Mouse (Mus musculus) liver, embryonic 13.5 days (tissue): Measurements from ENCODE around the gene Unc5cl. TPM values are rescaled to one million over a fixed set of nuclear protein-coding genes. Genes with fewer than 3 reads are reported as not detected.
"Not testable (repeated sequence)": the region's sequence is repeated elsewhere in the genome, so short reads cannot be mapped to it uniquely, and the experiment has no call there.

Source experiments
- ATAC-seq: fragments of 200-750 bp; cut with Nextera tagmentation; 2 replicates; pipeline ENCODE4 v1.8.0; 2017; ENCODE audit warnings: low read depth, mild to moderate bottlenecking, moderate number of reproducible peaks, moderate library complexity
- DNase-seq: peaks from one replicate; pipeline ENCODE4 v3.0.0; 2022
- H3K27ac ChIP-seq: fragments of 300-500 bp; sonication (generic); 2 replicates; pipeline ENCODE4 v1.5.1; 2015; ENCODE audit warnings: moderate library complexity, mild to moderate bottlenecking, inconsistent platforms
- H3K27me3 ChIP-seq: fragments of 300-500 bp; sonication (generic); 2 replicates; pipeline ENCODE4 v1.6.1; 2015; ENCODE audit warnings: mild to moderate bottlenecking, inconsistent platforms
- H3K36me3 ChIP-seq: fragments of 300-500 bp; sonication (generic); 2 replicates; pipeline ENCODE4 v1.6.1; 2015; ENCODE audit warnings: mild to moderate bottlenecking, inconsistent platforms
- H3K4me1 ChIP-seq: fragments of 300-500 bp; sonication (generic); replicated peaks from 2 replicates; pipeline ENCODE4 v1.6.1; 2015; ENCODE audit warnings: inconsistent platforms
- H3K4me2 ChIP-seq: fragments of 300-500 bp; sonication (generic); 2 replicates; pipeline ENCODE4 v1.6.1; 2015; ENCODE audit warnings: inconsistent platforms, mild to moderate bottlenecking, moderate library complexity
- H3K4me3 ChIP-seq: fragments of 300-500 bp; sonication (generic); replicated peaks from 2 replicates; pipeline ENCODE4 v1.5.1; 2015; ENCODE audit warnings: mild to moderate bottlenecking, inconsistent platforms
- H3K9ac ChIP-seq: fragments of 300-500 bp; sonication (generic); 2 replicates; pipeline ENCODE4 v1.6.1; 2015; ENCODE audit warnings: mild to moderate bottlenecking, inconsistent platforms
- H3K9me3 ChIP-seq: fragments of 300-500 bp; sonication (generic); replicated peaks from 2 replicates; pipeline ENCODE4 v1.6.1; 2016; ENCODE audit warnings: inconsistent platforms
- WGBS: fragments of 180-500 bp; shearing (Covaris S2); methylation state at CpG from one replicate; pipeline ENCODE4 v1.1.7; 2015; ENCODE audit not compliant: insufficient replicate concordance; 5-methylcytosine and 5-hydroxymethylcytosine counted together
- polyA plus RNA-seq: library from polyadenylated mRNA; unstranded; fragments of >200 nt; fragmentation: Nextera tagmentation; extraction: Ambion mirVana; gene quantifications from 2 replicates; pipeline ENCODE4 v1.2.1, GENCODE M21; 2015

Gene Unc5cl
- polyA plus RNA-seq, 1 experiment from 2014 or later: 3.5 TPM

GRCm38 (mm10) chr17:48451753-48452444 lies 2.8 kb upstream of the Unc5cl start:
- Histone ChIP-seq H3K4me3 (peak overlapping the region; percentile 69), H3K9ac (peak overlapping the region; percentile 85), H3K4me1 (peaks cover 86% of the 10 kb centered on the region), H3K9me3 (no peaks in the 10 kb centered on the region), H3K36me3 (peaks cover 22% of the 10 kb centered on the region), H3K4me2 (peak overlapping the region; percentile 65), H3K27ac (peak overlapping the region; percentile 99), H3K27me3 (no peaks in the 10 kb centered on the region)
- ATAC-seq (peak; percentile 15; the same call in 1 of the 2 replicates), DNase-seq (peak; percentile 27)
- WGBS: 49% methylated on average over 9 of the region's 9 CpGs

- H3K27ac ChIP-seq: peak overlapping the region; percentile 64
- no peak for ATAC-seq
- peak; percentile 28 for DNase-seq
These were observed 1.2 kb upstream of the Unc5cl start for GRCm38 (mm10) chr17:48453489-48453888.

DNA sequence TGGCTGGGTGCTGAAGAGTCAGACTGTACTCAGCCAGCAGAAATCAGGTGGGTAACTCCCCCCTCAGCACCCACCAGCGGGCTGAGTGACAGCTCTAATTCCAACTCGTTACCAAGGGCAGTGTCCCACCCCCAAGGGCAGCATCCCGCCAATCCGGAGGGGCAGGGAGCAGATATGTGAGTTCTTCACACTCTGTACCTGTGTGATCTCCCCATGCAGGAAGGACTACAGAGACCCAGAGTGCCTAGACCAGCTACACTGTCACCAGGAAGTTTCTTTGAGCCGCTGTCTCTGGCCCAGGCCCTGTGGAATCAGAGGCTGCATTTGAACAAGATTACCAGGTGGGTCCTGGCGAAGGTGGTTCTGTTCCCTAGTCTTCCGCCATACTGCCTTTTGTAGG lies 511 bp upstream of the Unc5cl start:
- Histone ChIP-seq H3K4me3 (peak overlapping the region; percentile 46), H3K4me1 (peaks cover 78% of the 10 kb centered on the region), H3K9me3 (no peaks in the 10 kb centered on the region), H3K9ac (peak overlapping the region; percentile 67), H3K27ac (peak overlapping the region; percentile 78), H3K4me2 (peak overlapping the region; percentile 62), H3K27me3 (no peaks in the 10 kb centered on the region), H3K36me3 (peaks cover 8% of the 10 kb centered on the region; the same call in 1 of the 2 replicates)
- DNase-seq: no peak
- ATAC-seq: no peak
- WGBS: 57% methylated on average over 7 of the region's 7 CpGs

More at GRCm38 (mm10) chr17:48453489-48453888, 1.2 kb upstream of the Unc5cl start:
- peaks cover 85% of the 10 kb centered on the region for H3K4me1 ChIP-seq
- H3K9ac ChIP-seq: no peak overlapping the region
- H3K4me3 ChIP-seq: no peak overlapping the region
- 64% methylated on average over 7 of the region's 7 CpGs for WGBS
- peaks cover 15% of the 10 kb centered on the region for H3K36me3 ChIP-seq
- H3K9me3 ChIP-seq: no peaks in the 10 kb centered on the region
- no peaks in the 10 kb centered on the region for H3K27me3 ChIP-seq
- H3K4me2 ChIP-seq: no peak overlapping the region

DNA sequence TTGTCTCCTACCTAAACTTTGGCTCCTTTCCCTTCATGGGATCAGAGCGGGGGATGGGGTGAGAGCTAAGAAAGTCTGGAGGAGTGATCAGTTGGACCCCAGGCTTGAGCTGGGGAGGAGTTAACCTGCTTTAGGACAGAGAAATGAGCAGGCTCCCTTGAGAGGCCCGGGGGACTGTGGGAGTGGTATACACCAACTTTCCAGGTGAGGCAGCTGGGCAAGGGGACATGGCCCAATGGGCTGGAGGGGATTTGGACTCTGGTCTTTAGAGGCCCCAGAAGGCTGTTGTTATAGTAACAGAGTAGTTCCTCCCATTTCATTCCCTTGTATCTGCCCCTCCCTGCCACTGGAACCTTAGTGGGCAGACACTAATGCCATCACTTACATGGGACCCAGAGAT lies 1.3 kb downstream of the Unc5cl start:
- H3K36me3 ChIP-seq: no peaks in the 10 kb centered on the region
- WGBS: 89% methylated on average over 2 of the region's 2 CpGs
- peak overlapping the region; percentile 46 for H3K4me3 ChIP-seq
- H3K9ac ChIP-seq: peak overlapping the region; percentile 67
- peak overlapping the region; percentile 40; the same call in 1 of the 2 replicates for H3K27ac ChIP-seq
- ATAC-seq (no peak), DNase-seq (no peak)
- peak overlapping the region; percentile 62 for H3K4me2 ChIP-seq
- H3K9me3 ChIP-seq: no peaks in the 10 kb centered on the region
- H3K27me3 ChIP-seq: no peaks in the 10 kb centered on the region
- H3K4me1 ChIP-seq: peaks cover 72% of the 10 kb centered on the region

GRCm38 (mm10) chr17:48457971-48458653 lies 3.4 kb downstream of the Unc5cl start:
- ATAC-seq (no peak), DNase-seq (no peak)
- no peak overlapping the region for H3K4me3 ChIP-seq
- no peaks in the 10 kb centered on the region for H3K27me3 ChIP-seq
- H3K36me3 ChIP-seq: no peaks in the 10 kb centered on the region
- no peak overlapping the region for H3K27ac ChIP-seq
- 46% methylated on average over 13 of the region's 13 CpGs for WGBS
- H3K4me2 ChIP-seq: peak overlapping the region; percentile 17; the same call in 1 of the 2 replicates
- peaks cover 62% of the 10 kb centered on the region for H3K4me1 ChIP-seq
- 0 out of 2 replicates have a peak overlapping the region, but pooled peaks have one; percentile 17 for H3K9ac ChIP-seq
- no peaks in the 10 kb centered on the region for H3K9me3 ChIP-seq

DNA sequence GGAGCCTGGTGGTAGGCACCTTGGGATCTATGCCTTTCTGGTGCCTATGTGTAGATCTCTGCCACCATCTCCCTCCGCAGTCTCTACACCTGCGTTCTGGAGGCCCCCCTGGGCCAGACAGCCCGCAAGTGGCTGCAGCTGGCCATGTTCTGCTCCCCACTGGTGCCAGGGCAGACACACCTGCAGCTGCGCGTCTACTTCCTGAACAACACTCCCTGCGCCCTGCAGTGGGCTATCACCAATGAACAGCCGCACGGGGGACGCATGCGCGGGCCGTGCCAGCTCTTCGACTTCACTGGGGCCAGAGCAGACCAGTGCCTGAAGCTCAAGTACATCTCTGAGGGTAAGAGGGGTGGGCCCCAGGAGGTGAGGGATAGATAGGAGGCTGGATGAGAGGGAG lies 7.4 kb downstream of the Unc5cl start:
- ATAC-seq (no peak), DNase-seq (no peak)
- H3K36me3 ChIP-seq: no peaks in the 10 kb centered on the region
- H3K9me3 ChIP-seq: no peaks in the 10 kb centered on the region
- H3K4me2 ChIP-seq: no peak overlapping the region
- no peak overlapping the region for H3K4me3 ChIP-seq
- WGBS: 82% methylated on average over 13 of the region's 13 CpGs
- no peak overlapping the region for H3K9ac ChIP-seq
- H3K27ac ChIP-seq: no peak overlapping the region
- H3K27me3 ChIP-seq: peaks cover 15% of the 10 kb centered on the region
- H3K4me1 ChIP-seq: peaks cover 35% of the 10 kb centered on the region

DNA sequence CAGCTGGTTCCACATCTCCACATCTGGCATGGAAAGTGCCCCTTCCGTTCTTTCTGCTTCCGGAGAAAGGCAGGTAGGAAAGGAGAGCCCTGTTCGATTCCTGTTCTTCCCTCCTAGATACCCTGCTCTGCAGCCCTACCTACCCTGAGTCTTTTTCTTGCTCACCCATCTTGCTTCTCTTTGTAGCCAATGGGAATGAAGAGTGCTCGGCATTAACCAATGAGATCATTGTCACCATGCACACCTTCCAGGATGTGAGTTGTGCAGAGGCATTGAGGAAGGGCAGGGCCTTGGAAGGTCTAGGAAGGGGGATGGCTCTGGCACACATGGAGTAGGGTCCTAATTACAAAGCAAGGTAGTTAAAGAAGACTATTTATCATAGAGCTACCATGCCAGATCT lies 8.7 kb downstream of the Unc5cl start:
- Histone ChIP-seq H3K27ac (no peak overlapping the region), H3K36me3 (no peaks in the 10 kb centered on the region), H3K9ac (no peak overlapping the region), H3K9me3 (no peaks in the 10 kb centered on the region), H3K4me3 (no peak overlapping the region), H3K4me1 (peaks cover 31% of the 10 kb centered on the region), H3K27me3 (peaks cover 15% of the 10 kb centered on the region), H3K4me2 (no peak overlapping the region)
- DNase-seq (no peak), ATAC-seq (no peak)
- 77% methylated on average over 4 of the region's 4 CpGs for WGBS

GRCm38 (mm10) chr17:48466769-48467394 lies 12.2 kb downstream of the Unc5cl start:
- 20% methylated on average over 22 of the region's 22 CpGs for WGBS
- Histone ChIP-seq H3K4me1 (peaks cover 25% of the 10 kb centered on the region), H3K27ac (peak overlapping the region; percentile 86), H3K27me3 (peaks cover 15% of the 10 kb centered on the region), H3K4me3 (peak overlapping the region; percentile 55), H3K36me3 (no peaks in the 10 kb centered on the region), H3K4me2 (peak overlapping the region; percentile 82), H3K9ac (peak overlapping the region; percentile 60), H3K9me3 (no peaks in the 10 kb centered on the region)
- DNase-seq (no peak), ATAC-seq (peak; percentile 96)

DNA sequence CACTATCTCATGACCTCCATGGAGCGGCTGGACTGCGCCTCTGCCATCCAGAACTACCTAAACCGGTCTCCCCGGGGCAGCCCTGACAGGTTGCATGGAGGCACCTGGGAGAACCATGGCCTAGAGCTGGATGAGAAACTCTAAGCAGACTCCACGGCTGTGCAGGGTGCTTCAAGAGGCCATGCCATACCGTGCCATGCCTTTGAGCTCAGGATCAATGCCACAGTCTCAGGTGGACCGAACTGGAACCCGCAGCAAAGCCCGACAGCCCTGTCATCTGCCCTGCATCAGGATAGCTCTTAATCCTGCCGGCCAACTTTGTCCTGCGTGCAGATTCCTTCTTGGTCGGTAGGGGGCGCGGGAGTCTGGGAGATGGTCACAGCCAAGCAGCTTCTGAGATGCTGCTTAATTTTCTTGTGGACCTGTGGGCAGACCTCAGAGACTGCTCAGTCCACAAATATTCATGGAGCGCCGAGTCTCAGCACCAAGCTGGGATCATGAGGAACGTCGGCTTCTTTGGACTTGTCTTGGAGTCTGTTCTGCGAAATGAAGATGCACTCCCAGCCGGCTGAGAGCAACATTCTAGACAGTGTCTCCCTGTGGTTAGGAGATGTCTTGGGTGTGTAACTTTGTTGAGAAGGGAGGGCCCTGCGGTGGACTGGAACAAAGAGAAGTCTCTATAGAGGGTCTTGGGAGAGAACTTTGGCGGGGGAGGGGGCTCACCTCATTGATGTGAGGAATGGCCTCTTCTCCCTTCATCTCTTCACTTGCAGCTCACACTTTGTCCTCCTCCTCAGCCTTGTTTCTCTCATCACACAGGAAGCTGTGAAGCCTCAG lies 12.9 kb downstream of the Unc5cl start:
- ATAC-seq (peak; percentile 77), DNase-seq (peak; percentile 62)
- no peaks in the 10 kb centered on the region for H3K9me3 ChIP-seq
- peak overlapping the region; percentile 60 for H3K9ac ChIP-seq
- H3K27me3 ChIP-seq: peaks cover 15% of the 10 kb centered on the region
- no peaks in the 10 kb centered on the region for H3K36me3 ChIP-seq
- H3K27ac ChIP-seq: peak overlapping the region; percentile 86
- H3K4me1 ChIP-seq: peaks cover 21% of the 10 kb centered on the region
- 6% methylated on average over 22 of the region's 22 CpGs for WGBS
- peak overlapping the region; percentile 82 for H3K4me2 ChIP-seq
- H3K4me3 ChIP-seq: peak overlapping the region; percentile 55

- not testable (repeated sequence) for ATAC-seq
These were observed 19.6 kb downstream of the Unc5cl start for GRCm38 (mm10) chr17:48474282-48474681.

More at GRCm38 (mm10) chr17:48474282-48474681, 19.6 kb downstream of the Unc5cl start:
- not testable (repeated sequence) for H3K9me3 ChIP-seq, H3K4me3 ChIP-seq, H3K4me1 ChIP-seq, H3K27me3 ChIP-seq, H3K36me3 ChIP-seq, H3K4me2 ChIP-seq, DNase-seq, H3K27ac ChIP-seq, H3K9ac ChIP-seq
- WGBS: 72% methylated on average over 6 of the region's 6 CpGs
